Mouse (Mus musculus) lung, adult 2 months (tissue): ENCODE results near the gene Trhde.

Source experiments
- CTCF ChIP-seq: fragments of 200-500 bp; IDR thresholded peaks from 2 replicates; pipeline ENCODE4 v1.5.1; 2011; ENCODE audit warnings: mild to moderate bottlenecking, low read length, control low read depth; ENCODE audit not compliant: insufficient read depth
- POLR2A ChIP-seq: fragments of 200-500 bp; IDR thresholded peaks from 2 replicates; pipeline ENCODE4 v1.6.1; 2011; ENCODE audit warnings: low read depth, mild to moderate bottlenecking, control low read depth, low read length, borderline replicate concordance; ENCODE audit errors: extremely low read depth

- TF ChIP-seq CTCF (no peak), POLR2A (no peak)
Observed at GRCm38 (mm10) chr10:114800331-114801304, 1.5 kb downstream of the Trhde start.
